Mouse (Mus musculus): Measurements from ENCODE around the gene Gm9639. TPM values are rescaled to one million over a fixed set of nuclear protein-coding genes. Genes with fewer than 3 reads are reported as not detected.

The Gm9639 gene
- polyA plus RNA-seq, 1 experiment from 2014 or later, result not detected

Other genes starting within 250 kb of the Gm9639 start
- 68.5 and 73.2 TPM in 2 replicates for gene Pttg1ip, start 213.4 kb downstream of the Gm9639 start, polyA plus RNA-seq (2014; fragmentation: Nextera tagmentation; extraction: Ambion mirVana)
- 338 and 353 TPM in 2 replicates for gene Sumo3, start 189.0 kb downstream of the Gm9639 start, polyA plus RNA-seq (2014; fragmentation: Nextera tagmentation; extraction: Ambion mirVana)
- 2.4 TPM in 1 of 2 replicates, not detected in the other for gene Gm49325, start 188.9 kb downstream of the Gm9639 start, polyA plus RNA-seq (2014; fragmentation: Nextera tagmentation; extraction: Ambion mirVana)
- 42.8 and 47.6 TPM in 2 replicates for gene Ube2g2, start 172.8 kb downstream of the Gm9639 start, polyA plus RNA-seq (2014; fragmentation: Nextera tagmentation; extraction: Ambion mirVana)
- gene Tspear, start 108.5 kb downstream of the Gm9639 start, polyA plus RNA-seq (2014; fragmentation: Nextera tagmentation; extraction: Ambion mirVana), result 0.72 and 1.2 TPM in 2 replicates
- gene Gm19402, start 104.3 kb downstream of the Gm9639 start, polyA plus RNA-seq (2014; fragmentation: Nextera tagmentation; extraction: Ambion mirVana), result not detected in 2 replicates
- gene Gm9508, start 97.8 kb downstream of the Gm9639 start, polyA plus RNA-seq (2014; fragmentation: Nextera tagmentation; extraction: Ambion mirVana), result not detected in 2 replicates
- gene Gm10272, start 88.5 kb downstream of the Gm9639 start, polyA plus RNA-seq (2014; fragmentation: Nextera tagmentation; extraction: Ambion mirVana), result not detected in 2 replicates
- gene Gm10024, start 83.6 kb downstream of the Gm9639 start, polyA plus RNA-seq (2014; fragmentation: Nextera tagmentation; extraction: Ambion mirVana), result not detected in 2 replicates
- not detected in 2 replicates for gene Gm10142, start 79.3 kb downstream of the Gm9639 start, polyA plus RNA-seq (2014; fragmentation: Nextera tagmentation; extraction: Ambion mirVana)
- not detected in 2 replicates for gene Krtap12-1, start 74.5 kb downstream of the Gm9639 start, polyA plus RNA-seq (2014; fragmentation: Nextera tagmentation; extraction: Ambion mirVana)
- gene Gm10100, start 68.6 kb downstream of the Gm9639 start, polyA plus RNA-seq (2014; fragmentation: Nextera tagmentation; extraction: Ambion mirVana), result not detected in 2 replicates
- gene Gm18596, start 52.4 kb downstream of the Gm9639 start, polyA plus RNA-seq (2014; fragmentation: Nextera tagmentation; extraction: Ambion mirVana), result not detected in 2 replicates
- gene Gm9736, start 43.7 kb downstream of the Gm9639 start, polyA plus RNA-seq (2014; fragmentation: Nextera tagmentation; extraction: Ambion mirVana), result not detected in 2 replicates
- not detected in 2 replicates for gene Gm3233, start 35.4 kb downstream of the Gm9639 start, polyA plus RNA-seq (2014; fragmentation: Nextera tagmentation; extraction: Ambion mirVana)
- not detected in 2 replicates for gene Gm3238, start 23.8 kb downstream of the Gm9639 start, polyA plus RNA-seq (2014; fragmentation: Nextera tagmentation; extraction: Ambion mirVana)
- not detected in 2 replicates for gene Gm7138, start 18.1 kb downstream of the Gm9639 start, polyA plus RNA-seq (2014; fragmentation: Nextera tagmentation; extraction: Ambion mirVana)
- gene Gm3250, start 12.5 kb downstream of the Gm9639 start, polyA plus RNA-seq (2014; fragmentation: Nextera tagmentation; extraction: Ambion mirVana), result not detected in 2 replicates
- gene Gm7137, start 6.9 kb downstream of the Gm9639 start, polyA plus RNA-seq (2014; fragmentation: Nextera tagmentation; extraction: Ambion mirVana), result not detected in 2 replicates
- gene Gm19668, start 4.1 kb upstream of the Gm9639 start, polyA plus RNA-seq (2014; fragmentation: Nextera tagmentation; extraction: Ambion mirVana), result not detected in 2 replicates
- not detected in 2 replicates for gene Gm9507, start 16.8 kb upstream of the Gm9639 start, polyA plus RNA-seq (2014; fragmentation: Nextera tagmentation; extraction: Ambion mirVana)
- gene Gm2696, start 19.6 kb upstream of the Gm9639 start, polyA plus RNA-seq (2014; fragmentation: Nextera tagmentation; extraction: Ambion mirVana), result not detected in 2 replicates
- gene Krtap10-4, start 32.0 kb upstream of the Gm9639 start, polyA plus RNA-seq (2014; fragmentation: Nextera tagmentation; extraction: Ambion mirVana), result not detected in 2 replicates
- gene Krtap10-10, start 40.9 kb upstream of the Gm9639 start, polyA plus RNA-seq (2014; fragmentation: Nextera tagmentation; extraction: Ambion mirVana), result not detected in 2 replicates
- gene Gm36176, start 51.7 kb upstream of the Gm9639 start, polyA plus RNA-seq (2014; fragmentation: Nextera tagmentation; extraction: Ambion mirVana), result not detected in 2 replicates
- gene Gm10318, start 57.8 kb upstream of the Gm9639 start, polyA plus RNA-seq (2014; fragmentation: Nextera tagmentation; extraction: Ambion mirVana), result not detected in 2 replicates
- not detected in 2 replicates for gene Gm3285, start 66.9 kb upstream of the Gm9639 start, polyA plus RNA-seq (2014; fragmentation: Nextera tagmentation; extraction: Ambion mirVana)
- gene Lrrc3, start 107.5 kb upstream of the Gm9639 start, polyA plus RNA-seq (2014; fragmentation: Nextera tagmentation; extraction: Ambion mirVana), result 2.7 and 2.8 TPM in 2 replicates
- gene Trpm2, start 175.5 kb upstream of the Gm9639 start, polyA plus RNA-seq (2014; fragmentation: Nextera tagmentation; extraction: Ambion mirVana), result 0.75 and 1.5 TPM in 2 replicates
- 32.3 and 36.5 TPM in 2 replicates for gene 1810043G02Rik, start 183.4 kb upstream of the Gm9639 start, polyA plus RNA-seq (2014; fragmentation: Nextera tagmentation; extraction: Ambion mirVana)
- 96.9 and 103 TPM in 2 replicates for gene Pfkl, start 215.0 kb upstream of the Gm9639 start, polyA plus RNA-seq (2014; fragmentation: Nextera tagmentation; extraction: Ambion mirVana)
- gene Dnmt3l, start 246.9 kb upstream of the Gm9639 start, polyA plus RNA-seq (2014; fragmentation: Nextera tagmentation; extraction: Ambion mirVana), result not detected in 2 replicates
- 0.10 TPM in 1 of 2 replicates, not detected in the other for gene Aire, start 248.5 kb upstream of the Gm9639 start, polyA plus RNA-seq (2014; fragmentation: Nextera tagmentation; extraction: Ambion mirVana)

Data from midbrain, embryonic 11.5 days (tissue).